Mouse (Mus musculus) midbrain, embryonic 13.5 days (tissue): ENCODE data around the gene Zbtb42. TPM values are rescaled to one million over a fixed set of nuclear protein-coding genes. Genes with fewer than 3 reads are reported as not detected.

Experiments used
- ATAC-seq: fragments of 200-750 bp; cut with Nextera tagmentation; 2 replicates; pipeline ENCODE4 v1.8.0; 2017; ENCODE audit warnings: mild to moderate bottlenecking, moderate TSS enrichment, moderate library complexity
- H3K27ac ChIP-seq: fragments of 300-500 bp; sonication (generic); 2 replicates; pipeline ENCODE4 v1.5.1; 2015; ENCODE audit warnings: inconsistent platforms, mild to moderate bottlenecking, moderate library complexity
- H3K27me3 ChIP-seq: fragments of 300-500 bp; sonication (generic); 2 replicates; pipeline ENCODE4 v1.6.1; 2015; ENCODE audit warnings: mild to moderate bottlenecking, inconsistent platforms
- H3K36me3 ChIP-seq: fragments of 300-500 bp; sonication (generic); 2 replicates; pipeline ENCODE4 v1.6.1; 2015; ENCODE audit warnings: mild to moderate bottlenecking, inconsistent platforms
- H3K4me1 ChIP-seq: fragments of 300-500 bp; sonication (generic); replicated peaks from 2 replicates; pipeline ENCODE4 v1.6.1; 2015; ENCODE audit warnings: inconsistent platforms
- H3K4me2 ChIP-seq: fragments of 300-500 bp; sonication (generic); replicated peaks from 2 replicates; pipeline ENCODE4 v1.6.1; 2015; ENCODE audit warnings: moderate library complexity, mild to moderate bottlenecking, inconsistent platforms
- H3K4me3 ChIP-seq: fragments of 300-500 bp; sonication (generic); replicated peaks from 2 replicates; pipeline ENCODE4 v1.5.1; 2015; ENCODE audit warnings: mild to moderate bottlenecking, inconsistent platforms
- H3K9ac ChIP-seq: fragments of 300-500 bp; sonication (generic); replicated peaks from 2 replicates; pipeline ENCODE4 v1.6.1; 2015; ENCODE audit warnings: mild to moderate bottlenecking, inconsistent platforms
- H3K9me3 ChIP-seq: fragments of 300-500 bp; sonication (generic); 2 replicates; pipeline ENCODE4 v1.6.1; 2016; ENCODE audit warnings: mild to moderate bottlenecking, inconsistent platforms
- WGBS: fragments of 180-500 bp; shearing (Covaris S2); methylation state at CpG from one replicate; pipeline ENCODE4 v1.1.7; 2015; 5-methylcytosine and 5-hydroxymethylcytosine counted together
- polyA plus RNA-seq: library from polyadenylated mRNA; unstranded; fragments of >200 nt; fragmentation: Nextera tagmentation; extraction: Ambion mirVana; gene quantifications from 2 replicates; pipeline ENCODE4 v1.2.1, GENCODE M21; 2015

Zbtb42 gene
- polyA plus RNA-seq, 1 experiment from 2014 or later, result 3.3 TPM

GRCm38 (mm10) chr12:112663303-112663702 is 15.3 kb upstream of the Zbtb42 start:
- Histone ChIP-seq H3K4me1 (peaks cover 87% of the 10 kb centered on the region), H3K9me3 (no peaks in the 10 kb centered on the region), H3K36me3 (peaks cover 73% of the 10 kb centered on the region), H3K27ac (peak overlapping the region; percentile 94), H3K4me3 (no peak overlapping the region), H3K9ac (peak overlapping the region; percentile 48), H3K4me2 (peak overlapping the region; percentile 35), H3K27me3 (no peaks in the 10 kb centered on the region)
- 75% methylated on average over 11 of the region's 11 CpGs for WGBS
- no peak for ATAC-seq

- H3K4me3 ChIP-seq, result no peak overlapping the region
- H3K4me2 ChIP-seq, result peak overlapping the region; percentile 35
- peak overlapping the region; percentile 48 for H3K9ac ChIP-seq
- H3K9me3 ChIP-seq, result no peaks in the 10 kb centered on the region
- 48% methylated on average over 12 of the region's 12 CpGs for WGBS
- peak overlapping the region; percentile 94 for H3K27ac ChIP-seq
- H3K36me3 ChIP-seq, result peaks cover 73% of the 10 kb centered on the region
- ATAC-seq, result no peak; the same call in 1 of the 2 replicates
- H3K4me1 ChIP-seq, result peaks cover 91% of the 10 kb centered on the region
- H3K27me3 ChIP-seq, result no peaks in the 10 kb centered on the region
Observed at GRCm38 (mm10) chr12:112663716-112664115, 14.9 kb upstream of the Zbtb42 start.

- WGBS, result 16% methylated on average over 2 of the region's 2 CpGs
- Histone ChIP-seq H3K36me3 (peaks cover 73% of the 10 kb centered on the region), H3K27ac (peak overlapping the region; percentile 94), H3K9me3 (no peaks in the 10 kb centered on the region), H3K4me3 (no peak overlapping the region), H3K4me1 (peaks cover 95% of the 10 kb centered on the region), H3K9ac (peak overlapping the region; percentile 48), H3K4me2 (peak overlapping the region; percentile 35), H3K27me3 (no peaks in the 10 kb centered on the region)
- ATAC-seq, result peak; percentile 59
Observed at GRCm38 (mm10) chr12:112664124-112664523, 14.5 kb upstream of the Zbtb42 start.

- Histone ChIP-seq H3K27ac (peak overlapping the region; percentile 94), H3K27me3 (no peaks in the 10 kb centered on the region), H3K9me3 (no peaks in the 10 kb centered on the region), H3K4me3 (no peak overlapping the region), H3K36me3 (peaks cover 73% of the 10 kb centered on the region), H3K4me2 (peak overlapping the region; percentile 35), H3K9ac (peak overlapping the region; percentile 48), H3K4me1 (peaks cover 97% of the 10 kb centered on the region)
- ATAC-seq, result no peak
- WGBS, result 67% methylated on average over 5 of the region's 5 CpGs
Observed at GRCm38 (mm10) chr12:112664656-112665055, 14.0 kb upstream of the Zbtb42 start.

GRCm38 (mm10) chr12:112665445-112665844 is 13.2 kb upstream of the Zbtb42 start:
- Histone ChIP-seq H3K27ac (peak overlapping the region; percentile 94), H3K4me2 (peak overlapping the region; percentile 35), H3K9me3 (no peaks in the 10 kb centered on the region), H3K27me3 (no peaks in the 10 kb centered on the region), H3K4me3 (no peak overlapping the region), H3K4me1 (peaks cover 98% of the 10 kb centered on the region), H3K9ac (peak overlapping the region; percentile 48), H3K36me3 (peaks cover 74% of the 10 kb centered on the region)
- 41% methylated on average over 18 of the region's 18 CpGs for WGBS
- peak; percentile 28 for ATAC-seq

- H3K4me1 ChIP-seq, result peaks cover 98% of the 10 kb centered on the region
- H3K4me2 ChIP-seq, result peak overlapping the region; percentile 35
- peak overlapping the region; percentile 94 for H3K27ac ChIP-seq
- H3K27me3 ChIP-seq, result no peaks in the 10 kb centered on the region
- peaks cover 74% of the 10 kb centered on the region for H3K36me3 ChIP-seq
- peak overlapping the region; percentile 48 for H3K9ac ChIP-seq
- ATAC-seq, result no peak
- H3K4me3 ChIP-seq, result no peak overlapping the region
- no peaks in the 10 kb centered on the region for H3K9me3 ChIP-seq
- 89% methylated on average over 9 of the region's 9 CpGs for WGBS
Observed at GRCm38 (mm10) chr12:112665881-112666544, 12.6 kb upstream of the Zbtb42 start.

GRCm38 (mm10) chr12:112667619-112668297 is 10.9 kb upstream of the Zbtb42 start:
- H3K4me2 ChIP-seq, result no peak overlapping the region
- no peak overlapping the region for H3K4me3 ChIP-seq
- peaks cover 64% of the 10 kb centered on the region for H3K36me3 ChIP-seq
- peak overlapping the region; percentile 2; the same call in 1 of the 2 replicates for H3K9ac ChIP-seq
- 85% methylated on average over 10 of the region's 10 CpGs for WGBS
- H3K27ac ChIP-seq, result peak overlapping the region; percentile 56
- no peaks in the 10 kb centered on the region for H3K9me3 ChIP-seq
- no peaks in the 10 kb centered on the region for H3K27me3 ChIP-seq
- peaks cover 98% of the 10 kb centered on the region for H3K4me1 ChIP-seq
- no peak for ATAC-seq

- peak overlapping the region; percentile 29; the same call in 1 of the 2 replicates for H3K9ac ChIP-seq
- H3K9me3 ChIP-seq, result no peaks in the 10 kb centered on the region
- peaks cover 52% of the 10 kb centered on the region for H3K36me3 ChIP-seq
- no peaks in the 10 kb centered on the region for H3K27me3 ChIP-seq
- H3K4me1 ChIP-seq, result peaks cover 88% of the 10 kb centered on the region
- ATAC-seq, result no peak
- H3K4me2 ChIP-seq, result no peak overlapping the region; the same call in 1 of the 2 replicates
- WGBS, result 57% methylated on average over 9 of the region's 9 CpGs
- H3K27ac ChIP-seq, result no peak overlapping the region
- 0 out of 2 replicates have a peak overlapping the region, but pooled peaks have one; percentile 95 for H3K4me3 ChIP-seq
Observed at GRCm38 (mm10) chr12:112670718-112671393, 7.8 kb upstream of the Zbtb42 start.

- Histone ChIP-seq H3K9me3 (no peaks in the 10 kb centered on the region), H3K27me3 (no peaks in the 10 kb centered on the region), H3K27ac (no peak overlapping the region), H3K4me3 (peak overlapping the region; percentile 95; the same call in 1 of the 2 replicates), H3K9ac (peak overlapping the region; percentile 100; the same call in 1 of the 2 replicates), H3K36me3 (peaks cover 43% of the 10 kb centered on the region), H3K4me1 (peaks cover 77% of the 10 kb centered on the region), H3K4me2 (peak overlapping the region; percentile 94)
- no peak for ATAC-seq
- 84% methylated on average over 7 of the region's 7 CpGs for WGBS
Observed at GRCm38 (mm10) chr12:112671891-112672290, 6.7 kb upstream of the Zbtb42 start.

- no peaks in the 10 kb centered on the region for H3K9me3 ChIP-seq
Observed at GRCm38 (mm10) chr12:112672744-112673575, 5.7 kb upstream of the Zbtb42 start.

GRCm38 (mm10) chr12:112673576-112674091 is 5.0 kb upstream of the Zbtb42 start:
- Histone ChIP-seq H3K9me3 (no peaks in the 10 kb centered on the region), H3K4me2 (peak overlapping the region; percentile 94), H3K4me3 (peak overlapping the region; percentile 95), H3K27me3 (peaks cover 12% of the 10 kb centered on the region), H3K9ac (peak overlapping the region; percentile 100), H3K27ac (peak overlapping the region; percentile 95), H3K4me1 (peaks cover 68% of the 10 kb centered on the region), H3K36me3 (peaks cover 28% of the 10 kb centered on the region)
- peak; percentile 7 for ATAC-seq
- WGBS, result under 1% methylated on average over 44 of the region's 68 CpGs

More at GRCm38 (mm10) chr12:112672744-112673575, 5.7 kb upstream of the Zbtb42 start:
- peak overlapping the region; percentile 94 for H3K4me2 ChIP-seq
- H3K9ac ChIP-seq, result peak overlapping the region; percentile 100
- WGBS, result 6% methylated on average over 21 of the region's 21 CpGs
- peaks cover 6% of the 10 kb centered on the region for H3K27me3 ChIP-seq
- peaks cover 35% of the 10 kb centered on the region for H3K36me3 ChIP-seq
- H3K4me1 ChIP-seq, result peaks cover 68% of the 10 kb centered on the region
- H3K27ac ChIP-seq, result peak overlapping the region; percentile 95
- H3K4me3 ChIP-seq, result peak overlapping the region; percentile 95
- peak; percentile 46 for ATAC-seq
